Mouse (Mus musculus) spleen, embryonic (tissue): Measurements from ENCODE around the gene Mrtfb.

Experiments used
- CTCF ChIA-PET: fragments of 350-600 bp; sonication (Branson Sonifier 250); formaldehyde crosslinking; loops from one replicate; lab custom pipeline; 2022; lab: Charles Lee

Gene Mrtfb

GRCm38 (mm10) chr16:13437037-13437769 is 180.9 kb downstream of the Mrtfb start:
- CTCF ChIA-PET, result no interaction called here

GRCm38 (mm10) chr16:13437770-13438372 is 181.6 kb downstream of the Mrtfb start:
- CTCF ChIA-PET, result no interaction called here

- CTCF ChIA-PET, result no interaction called here
Measured at GRCm38 (mm10) chr16:13440468-13440867, 184.2 kb downstream of the Mrtfb start.

- CTCF ChIA-PET, result no interaction called here
Measured at GRCm38 (mm10) chr16:13443764-13444163, 187.5 kb downstream of the Mrtfb start.

- CTCF ChIA-PET, result no interaction called here
Measured at GRCm38 (mm10) chr16:13445461-13445860, 189.2 kb downstream of the Mrtfb start.

- CTCF ChIA-PET, result no interaction called here
Measured at GRCm38 (mm10) chr16:13446488-13446887, 190.2 kb downstream of the Mrtfb start.

GRCm38 (mm10) chr16:13446971-13447283 is 190.6 kb downstream of the Mrtfb start:
- CTCF ChIA-PET, result no interaction called here

- CTCF ChIA-PET, result no interaction called here
Measured at GRCm38 (mm10) chr16:13447284-13448050, 191.2 kb downstream of the Mrtfb start.

- CTCF ChIA-PET, result no interaction called here
Measured at GRCm38 (mm10) chr16:13448051-13448705, 191.9 kb downstream of the Mrtfb start.

GRCm38 (mm10) chr16:13448706-13449090 is 192.4 kb downstream of the Mrtfb start:
- CTCF ChIA-PET, result no interaction called here

GRCm38 (mm10) chr16:13449491-13449890 is 193.2 kb downstream of the Mrtfb start:
- CTCF ChIA-PET, result interaction anchor here (0.5 kb wide), 1 partner anchor 161 kb away, joined by 5 read pairs; no protein-coding TSS in a partner anchor

GRCm38 (mm10) chr16:13450831-13451230 is 194.6 kb downstream of the Mrtfb start:
- CTCF ChIA-PET, result no interaction called here

- CTCF ChIA-PET, result no interaction called here
Measured at GRCm38 (mm10) chr16:13451991-13452390, 195.7 kb downstream of the Mrtfb start.

GRCm38 (mm10) chr16:13452661-13453060 is 196.4 kb downstream of the Mrtfb start:
- CTCF ChIA-PET, result no interaction called here

GRCm38 (mm10) chr16:13454026-13454600 is 197.8 kb downstream of the Mrtfb start:
- CTCF ChIA-PET, result interaction anchor here (0.7 kb wide), 1 partner anchor 828 kb away, joined by 5 read pairs; no protein-coding TSS in a partner anchor

- CTCF ChIA-PET, result no interaction called here
Measured at GRCm38 (mm10) chr16:13455560-13455959, 199.3 kb downstream of the Mrtfb start.

GRCm38 (mm10) chr16:13458556-13458955 is 202.3 kb downstream of the Mrtfb start:
- CTCF ChIA-PET, result no interaction called here

GRCm38 (mm10) chr16:13460071-13460470 is 203.8 kb downstream of the Mrtfb start:
- CTCF ChIA-PET, result no interaction called here

GRCm38 (mm10) chr16:13460777-13461408 is 204.6 kb downstream of the Mrtfb start:
- CTCF ChIA-PET, result no interaction called here

GRCm38 (mm10) chr16:13464662-13465061 is 208.4 kb downstream of the Mrtfb start:
- CTCF ChIA-PET, result no interaction called here
